In genomic region chr5:123806334-123806733, GRCm38 (mm10) we compare ENCODE assay signal across 13 mouse cellular contexts. TPM values are rescaled to one million over a fixed set of nuclear protein-coding genes. Genes with fewer than 3 reads are reported as not detected.
DNase-seq lines count a peak whose midpoint lies in the region; ATAC-seq and TF ChIP-seq lines count a peak whose summit lies in the region.
"Had no signal": no experiment of that assay in that cellular context is flagged by ENCODE, and none has a peak within 500 bp of the region (broad histone marks: within the 10 kb centered on the region; RNA-seq: fewer than 3 reads in every experiment).

No protein-coding gene starts in this region.

- no peaks in the 10 kb centered on the region for H3K27me3 ChIP-seq in hindbrain, postnatal 0 days (ENCODE audit: insufficient read depth, low read length)
- H3K27me3 ChIP-seq in hindbrain, embryonic 14.5 days (ENCODE audit: control insufficient read depth, insufficient read depth, low read length): no peaks in the 10 kb centered on the region
- H3K27me3 ChIP-seq: CH12.LX; liver, embryonic 12.5 days had no signal

- H3K36me3 ChIP-seq in hindbrain, postnatal 0 days (ENCODE audit: insufficient read depth, low read length): no peaks in the 10 kb centered on the region
- no peaks in the 10 kb centered on the region; the same call in 1 of the 2 replicates for H3K36me3 ChIP-seq in hindbrain, embryonic 14.5 days (replicated peaks; ENCODE audit: control insufficient read depth, insufficient read depth)

- no peaks in the 10 kb centered on the region for H3K9me3 ChIP-seq in hindbrain, postnatal 0 days (ENCODE audit: low read length)
- H3K9me3 ChIP-seq in hindbrain, embryonic 14.5 days (ENCODE audit: control insufficient read depth, low read length): no peaks in the 10 kb centered on the region
- H3K9me3 ChIP-seq: liver, embryonic 12.5 days had no signal

- no peak overlapping the region for H3K4me2 ChIP-seq in hindbrain, postnatal 0 days (ENCODE audit: low read depth, low read length)
- H3K4me2 ChIP-seq in hindbrain, embryonic 14.5 days (replicated peaks): no peak overlapping the region
- H3K4me2 ChIP-seq: liver, embryonic 12.5 days had no signal

- no peak overlapping the region for H3K4me3 ChIP-seq in hindbrain, postnatal 0 days (ENCODE audit: low read length)
- no peak overlapping the region for H3K4me3 ChIP-seq in hindbrain, embryonic 14.5 days (replicated peaks; ENCODE audit: low read length)
- H3K4me3 ChIP-seq: liver, embryonic 12.5 days had no signal

- 75% methylated on average over 11 of the region's 11 CpGs for WGBS in hindbrain, postnatal 0 days
- WGBS in hindbrain, embryonic 14.5 days: 92% methylated on average over 11 of the region's 11 CpGs

- DNase-seq in hindbrain, postnatal 0 days (ENCODE audit: low spot score): peak; percentile 45
- no peak for DNase-seq in hindbrain, embryonic 14.5 days (ENCODE audit: low spot score)
- peak; percentile 18 for DNase-seq in brain, embryonic 18.5 days (ENCODE audit: low read depth, low spot score)
- peak; percentile 69 for DNase-seq in cerebellum, adult 8-10 months
- DNase-seq in layer of hippocampus, postnatal 14 days (ENCODE audit: low spot score in 2 of 2): peak; percentile 50 to 84
- DNase-seq in retina, embryonic 14.5 days (ENCODE audit: low spot score): no peak
- DNase-seq: adrenal gland, postnatal 36 days; heart, adult 11 months had no signal

- ATAC-seq in hindbrain, postnatal 0 days: no peak
- ATAC-seq in hindbrain, embryonic 14.5 days (ENCODE audit: low FRiP score): no peak
- no peak for ATAC-seq in CD4-positive, CD25-positive, alpha-beta regulatory T cell, adult 4 months
- ATAC-seq: liver, embryonic 12.5 days had no signal

- no peaks in the 10 kb centered on the region for H3K4me1 ChIP-seq in hindbrain, postnatal 0 days (ENCODE audit: insufficient read depth, low read length)
- H3K4me1 ChIP-seq in hindbrain, embryonic 14.5 days (replicated peaks; ENCODE audit: control insufficient read depth, insufficient read depth, low read length): no peaks in the 10 kb centered on the region
- H3K4me1 ChIP-seq: liver, embryonic 12.5 days had no signal

- no peak overlapping the region for H3K9ac ChIP-seq in hindbrain, postnatal 0 days (replicated peaks; ENCODE audit: low read length)
- H3K9ac ChIP-seq in hindbrain, embryonic 14.5 days: no peak overlapping the region
- H3K9ac ChIP-seq: liver, embryonic 12.5 days had no signal

- TF ChIP-seq CTCF in hindbrain, postnatal 0 days (IDR thresholded peaks at IDR 0.05; ENCODE audit: low read depth): no peak

- no peak overlapping the region for H3K27ac ChIP-seq in hindbrain, postnatal 0 days
- H3K27ac ChIP-seq in hindbrain, embryonic 14.5 days: no peak overlapping the region
- H3K27ac ChIP-seq: liver, embryonic 12.5 days; macrophage had no signal

RNA-seq across cellular contexts. Expression of gene Kntc1, which starts 56.8 kb away (rescaled TPM):
- total RNA-seq in hindbrain, postnatal 0 days (2014; rRNA removed): 7.1 and 23.1 TPM in 2 replicates
- 4.1 and 6.9 TPM in 2 replicates for polyA plus RNA-seq in hindbrain, postnatal 0 days (2015; fragmentation: Nextera tagmentation; extraction: Ambion mirVana)
- polyA plus RNA-seq in hindbrain, embryonic 14.5 days (2014; fragmentation: Nextera tagmentation; extraction: Ambion mirVana): 5.0 and 5.8 TPM in 2 replicates
- total RNA-seq in layer of hippocampus, postnatal 14 days (2021): 1 to 10 TPM; 1.7 to 2.9 TPM
- polyA plus RNA-seq in CD4-positive, CD25-positive, alpha-beta regulatory T cell, adult 4 months (2017; shearing (Covaris generic)): 1 to 10 TPM; 2.8 to 4.2 TPM

RNA-seq across cellular contexts. Expression of gene Rsrc2, which starts 57.1 kb away (rescaled TPM):
- 31.1 and 39.9 TPM in 2 replicates for total RNA-seq in hindbrain, postnatal 0 days (2014; rRNA removed)
- polyA plus RNA-seq in hindbrain, postnatal 0 days (2015; fragmentation: Nextera tagmentation; extraction: Ambion mirVana): 112 and 136 TPM in 2 replicates
- polyA plus RNA-seq in hindbrain, embryonic 14.5 days (2014; fragmentation: Nextera tagmentation; extraction: Ambion mirVana): 118 and 121 TPM in 2 replicates
- 10 to 100 TPM; 89.5 to 96.9 TPM for total RNA-seq in layer of hippocampus, postnatal 14 days (2021)
- 100 to 1,000 TPM; 160 to 180 TPM for polyA plus RNA-seq in CD4-positive, CD25-positive, alpha-beta regulatory T cell, adult 4 months (2017; shearing (Covaris generic))

RNA-seq across cellular contexts. Expression of gene Hcar2, which starts 59.0 kb away (rescaled TPM):
- total RNA-seq in hindbrain, postnatal 0 days (2014; rRNA removed): not detected in 2 replicates
- not detected in 2 replicates for polyA plus RNA-seq in hindbrain, postnatal 0 days (2015; fragmentation: Nextera tagmentation; extraction: Ambion mirVana)
- not detected in 2 replicates for polyA plus RNA-seq in hindbrain, embryonic 14.5 days (2014; fragmentation: Nextera tagmentation; extraction: Ambion mirVana)
- total RNA-seq in layer of hippocampus, postnatal 14 days (2021): under 1 TPM in 1 of 2 experiments, not detected in 1; 0.19 TPM
- under 1 TPM in 1 of 2 experiments, not detected in 1; 0.42 TPM for polyA plus RNA-seq in CD4-positive, CD25-positive, alpha-beta regulatory T cell, adult 4 months (2017; shearing (Covaris generic))
- total RNA-seq: CH12.LX had no signal
- polyA plus RNA-seq: forebrain, embryonic 11.5 days had no signal

Comparison
In these comparisons a context has a peak if more than half of its experiments do, and no peak if none do; other contexts are left out.
1. DNase-seq: peak in hindbrain, postnatal 0 days (single experiment), brain, embryonic 18.5 days (single experiment), cerebellum, adult 8-10 months (single experiment) and layer of hippocampus, postnatal 14 days (2 of 2); none in hindbrain, embryonic 14.5 days (single experiment) and retina, embryonic 14.5 days (single experiment).